Mouse (Mus musculus): ENCODE measurements at regions not wholly inside any gene's neighbourhood (a gene's known extent, or its start where the extent isn't known, plus 50 kb on each side); places are given as distances from the start of the nearest gene placed in this dataset.

DNA sequence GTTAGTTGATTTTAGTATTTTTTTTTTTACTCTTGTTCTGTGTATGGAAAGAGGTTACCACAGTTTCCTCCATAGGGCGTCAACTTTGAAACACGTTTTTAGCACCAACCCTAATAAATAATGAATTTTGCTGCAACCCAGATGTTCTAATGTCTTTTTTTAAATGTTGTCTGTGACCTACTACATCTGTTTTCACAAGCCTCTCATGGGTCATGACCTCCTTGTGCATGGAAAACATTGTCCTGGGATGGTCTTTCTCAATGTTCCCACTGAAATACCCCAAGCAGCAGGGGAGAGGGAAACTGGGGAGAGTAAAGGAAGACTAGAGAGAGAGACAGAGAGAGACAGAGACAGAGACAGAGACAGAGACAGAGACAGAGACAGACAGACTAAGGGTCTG lies 67.2 kb upstream of the Btg1 start:
- no peak overlapping the region for H3K4me3 ChIP-seq (ENCODE audit: insufficient read depth, low read length)
- TF ChIP-seq POLR2A (IDR thresholded peaks at IDR 0.05; ENCODE audit: extremely low read depth, insufficient read depth, low read length) (no peak), CTCF (IDR thresholded peaks at IDR 0.05; ENCODE audit: extremely low read depth, insufficient read depth, low read length) (no peak)
- H3K27ac ChIP-seq (ENCODE audit: insufficient read depth, low read length) = no peak overlapping the region
- H3K4me1 ChIP-seq (ENCODE audit: control insufficient read depth, insufficient read depth, low read length) = no peaks in the 10 kb centered on the region

DNA sequence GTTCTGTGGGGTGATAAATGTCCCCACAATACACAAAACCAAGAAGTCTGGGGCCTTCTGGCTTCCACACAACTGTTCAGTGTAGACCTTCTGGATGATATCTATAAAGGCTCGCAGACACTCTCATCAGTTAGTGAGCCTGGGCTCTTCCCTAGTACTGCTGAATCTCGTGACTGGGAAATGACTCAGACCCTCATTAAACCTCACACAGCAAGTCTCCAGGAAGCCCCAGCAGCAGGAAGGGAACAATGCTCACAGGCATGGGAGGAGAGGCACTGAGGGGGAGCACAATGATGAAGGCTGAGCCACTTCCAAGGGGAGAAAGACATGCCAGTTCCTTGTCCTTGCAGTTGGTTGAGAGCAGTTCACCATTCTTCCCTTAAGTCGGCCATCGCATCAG lies 66.5 kb upstream of the Btg1 start:
- Histone ChIP-seq H3K27ac (ENCODE audit: insufficient read depth, low read length) (no peak overlapping the region), H3K4me3 (ENCODE audit: insufficient read depth, low read length) (no peak overlapping the region), H3K4me1 (ENCODE audit: control insufficient read depth, insufficient read depth, low read length) (no peaks in the 10 kb centered on the region)
- TF ChIP-seq CTCF (IDR thresholded peaks at IDR 0.05; ENCODE audit: extremely low read depth, insufficient read depth, low read length) (no peak), POLR2A (IDR thresholded peaks at IDR 0.05; ENCODE audit: extremely low read depth, insufficient read depth, low read length) (no peak)

DNA sequence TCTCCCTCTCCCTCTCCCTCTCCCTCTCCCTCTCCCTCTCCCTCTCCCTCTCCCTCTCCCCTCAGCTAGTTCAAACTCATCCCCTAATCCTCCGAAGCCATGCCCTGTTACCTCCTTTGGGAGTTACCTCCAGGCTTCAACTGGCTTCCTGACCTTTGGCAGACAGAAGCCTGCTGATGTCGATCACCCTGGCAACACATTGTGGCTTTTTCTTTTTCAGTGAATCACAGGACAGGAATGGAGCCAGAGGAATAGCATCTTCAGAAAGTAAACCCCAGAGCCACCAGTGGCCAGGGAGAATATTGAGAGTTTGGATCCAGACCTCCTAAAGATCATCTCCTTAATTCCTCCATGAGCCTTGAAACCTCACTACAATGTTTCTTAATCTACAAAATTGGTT lies 59.5 kb upstream of the Btg1 start:
- no peak overlapping the region for H3K4me3 ChIP-seq (ENCODE audit: insufficient read depth, low read length)
- TF ChIP-seq CTCF (IDR thresholded peaks at IDR 0.05; ENCODE audit: extremely low read depth, insufficient read depth, low read length) = no peak

DNA sequence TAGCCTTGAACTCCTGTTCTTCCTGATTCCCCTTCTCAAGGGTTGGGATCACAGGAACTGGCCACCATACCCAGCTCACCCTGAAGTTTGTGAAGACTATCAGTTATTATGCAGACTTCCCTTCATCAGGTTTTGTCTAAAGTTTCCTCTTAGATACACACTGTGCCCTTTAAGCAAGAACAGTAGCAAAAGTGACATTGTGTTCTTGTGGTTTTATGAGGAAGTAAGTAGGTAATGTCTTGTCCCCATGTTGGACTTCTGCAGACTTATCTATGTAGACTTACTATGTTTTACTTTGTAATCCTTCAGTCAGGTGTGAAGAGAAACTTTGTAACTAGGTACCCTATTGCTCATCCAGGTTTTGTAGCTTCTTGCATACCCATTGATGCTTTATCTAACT lies 51.5 kb upstream of the Btg1 start:
- Histone ChIP-seq H3K27ac (ENCODE audit: insufficient read depth, low read length) (no peak overlapping the region), H3K4me3 (ENCODE audit: insufficient read depth, low read length) (no peak overlapping the region), H3K4me1 (ENCODE audit: control insufficient read depth, insufficient read depth, low read length) (no peaks in the 10 kb centered on the region)
- TF ChIP-seq CTCF (IDR thresholded peaks at IDR 0.05; ENCODE audit: extremely low read depth, insufficient read depth, low read length) = no peak
- no peak for TF ChIP-seq POLR2A (IDR thresholded peaks at IDR 0.05; ENCODE audit: extremely low read depth, insufficient read depth, low read length)

More for the DNA sequence above, 59.5 kb upstream of the Btg1 start:
- H3K27ac ChIP-seq (ENCODE audit: insufficient read depth, low read length) = no peak overlapping the region
- no peaks in the 10 kb centered on the region for H3K4me1 ChIP-seq (ENCODE audit: control insufficient read depth, insufficient read depth, low read length)
